Mouse (Mus musculus) adrenal gland, adult (tissue): Measurements from ENCODE around the gene Naa40.

Source experiments
- DNase-seq, 2 experiments: peaks; one replicate each; pipeline ENCODE4 v3.0.0; 2022 to 2023; ENCODE audit warnings: low spot score in 1 of 2; ENCODE audit not compliant: inconsistent age in 2 of 2

The Naa40 gene

DNA sequence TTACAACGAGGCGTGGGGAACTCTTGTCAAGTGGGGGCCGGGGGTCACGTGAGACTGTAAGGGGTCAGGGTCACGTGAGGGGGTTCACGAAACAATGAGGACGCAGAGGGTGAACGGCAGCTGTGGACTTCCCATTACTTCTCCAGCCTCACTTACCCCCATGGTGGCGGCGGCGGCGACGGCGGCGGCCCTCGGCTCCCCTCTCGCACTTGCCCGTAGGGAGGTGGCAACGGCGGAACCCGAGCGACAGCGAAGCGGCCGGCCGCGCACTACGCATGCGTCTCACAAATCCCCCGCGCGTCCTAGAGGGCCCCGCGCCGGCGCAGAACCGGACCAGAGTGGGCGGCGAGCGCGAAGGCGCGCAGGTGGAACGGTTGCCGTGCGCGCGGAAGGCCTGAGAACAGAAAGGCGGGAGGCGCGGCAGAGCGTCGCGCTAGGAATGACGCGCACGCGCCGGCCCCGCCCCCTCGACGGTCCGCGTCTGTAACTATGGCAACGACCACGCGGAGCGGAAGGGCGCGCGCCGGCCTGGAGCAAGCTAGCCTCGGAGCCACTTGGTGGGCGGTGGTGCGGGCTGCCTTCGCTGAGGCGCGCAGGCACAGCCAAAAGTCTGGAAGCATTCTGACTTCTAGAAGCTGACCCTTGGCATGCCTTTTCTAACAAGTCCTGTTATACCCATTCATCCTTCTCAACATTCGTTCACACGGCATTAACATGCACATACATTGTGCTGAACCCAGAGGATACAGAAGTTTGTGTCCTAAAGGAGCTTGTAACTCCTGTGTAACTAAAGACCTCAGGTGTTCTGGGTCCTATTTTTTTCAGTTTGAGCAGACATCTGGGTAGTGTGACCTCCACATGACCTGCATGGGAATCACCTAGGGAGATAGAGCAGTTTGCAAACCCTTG lies at the start of gene Naa40:
Gene Naa40, minus strand, starts transcription at position 402 of the 909 bp plus-strand sequence.
- peak; percentile 95 to 96 for DNase-seq

DNA sequence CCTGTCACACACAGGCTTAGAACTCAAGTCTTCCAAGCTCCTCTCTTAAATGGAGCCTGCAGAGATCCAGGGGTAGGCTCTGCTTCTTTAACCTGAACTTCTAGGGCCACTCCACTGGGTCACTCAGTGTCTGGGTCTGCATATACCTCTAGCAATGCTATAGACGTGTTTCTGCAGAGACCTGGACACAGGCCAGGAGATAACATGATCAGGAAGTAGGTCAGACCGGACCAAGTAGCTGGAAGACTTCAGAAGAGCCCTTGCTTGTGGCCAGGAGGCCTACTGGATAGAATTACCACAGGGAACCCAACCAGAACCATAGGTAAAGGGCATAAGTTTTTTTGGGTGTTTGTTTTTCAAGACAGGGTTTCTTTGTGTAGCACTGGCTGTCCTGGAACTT lies 48.8 kb upstream of the Naa40 start:
- DNase-seq: no peak

DNA sequence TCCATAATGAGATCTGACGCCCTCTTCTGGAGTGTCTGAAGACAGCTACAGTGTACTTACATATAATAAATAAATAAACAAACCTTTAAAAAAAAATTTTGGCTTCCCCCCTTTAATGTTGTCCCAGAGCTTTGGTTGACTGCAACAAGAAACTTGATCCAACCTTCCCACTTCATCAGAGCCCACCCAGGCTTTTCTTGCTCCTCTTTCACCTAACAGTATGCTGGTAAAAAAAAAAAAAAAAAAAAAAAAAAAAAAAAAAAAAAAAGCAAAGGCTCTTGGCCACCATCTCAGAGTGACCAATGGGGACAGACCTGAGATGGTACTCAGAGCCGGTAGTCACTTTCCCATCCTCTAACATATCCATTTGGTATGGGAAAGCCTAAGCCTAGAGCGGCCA lies 47.3 kb upstream of the Naa40 start:
- DNase-seq: no peak

DNA sequence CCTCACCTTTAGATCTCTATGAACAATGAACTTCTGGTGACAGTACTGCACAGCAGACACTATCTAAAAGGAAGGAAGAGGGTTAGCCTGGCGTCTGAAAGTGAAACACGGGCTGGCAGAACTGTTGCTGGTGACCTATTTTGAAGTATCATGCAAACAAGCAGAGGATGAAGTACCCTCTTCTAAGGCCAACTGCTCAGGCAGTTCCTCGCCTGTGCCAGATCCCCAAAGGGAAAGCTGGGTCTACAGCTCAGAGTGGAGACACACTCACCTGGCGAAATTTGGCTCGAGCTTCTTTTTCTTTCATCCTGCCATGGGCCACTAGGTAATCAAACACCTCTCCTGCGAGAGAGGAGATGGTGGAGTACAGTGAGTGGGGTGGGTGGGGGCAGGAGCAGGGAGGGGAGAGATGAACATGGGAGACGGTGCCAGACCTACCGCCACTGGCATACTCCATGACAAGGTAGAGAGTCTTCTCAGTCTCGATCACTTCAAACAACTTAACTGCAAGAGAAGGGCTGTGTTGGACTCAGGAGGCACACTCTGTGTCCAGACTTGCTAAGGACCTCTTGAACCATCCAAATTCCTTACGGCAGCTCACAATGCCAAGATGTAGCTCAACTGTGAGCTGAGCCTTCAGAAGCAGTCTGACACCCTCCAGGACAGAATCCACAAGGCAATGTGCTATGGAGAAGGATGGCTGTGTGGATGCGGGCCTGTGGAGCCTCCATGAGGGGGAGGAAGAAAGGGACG lies 45.8 kb upstream of the Naa40 start:
- no peak for DNase-seq

DNA sequence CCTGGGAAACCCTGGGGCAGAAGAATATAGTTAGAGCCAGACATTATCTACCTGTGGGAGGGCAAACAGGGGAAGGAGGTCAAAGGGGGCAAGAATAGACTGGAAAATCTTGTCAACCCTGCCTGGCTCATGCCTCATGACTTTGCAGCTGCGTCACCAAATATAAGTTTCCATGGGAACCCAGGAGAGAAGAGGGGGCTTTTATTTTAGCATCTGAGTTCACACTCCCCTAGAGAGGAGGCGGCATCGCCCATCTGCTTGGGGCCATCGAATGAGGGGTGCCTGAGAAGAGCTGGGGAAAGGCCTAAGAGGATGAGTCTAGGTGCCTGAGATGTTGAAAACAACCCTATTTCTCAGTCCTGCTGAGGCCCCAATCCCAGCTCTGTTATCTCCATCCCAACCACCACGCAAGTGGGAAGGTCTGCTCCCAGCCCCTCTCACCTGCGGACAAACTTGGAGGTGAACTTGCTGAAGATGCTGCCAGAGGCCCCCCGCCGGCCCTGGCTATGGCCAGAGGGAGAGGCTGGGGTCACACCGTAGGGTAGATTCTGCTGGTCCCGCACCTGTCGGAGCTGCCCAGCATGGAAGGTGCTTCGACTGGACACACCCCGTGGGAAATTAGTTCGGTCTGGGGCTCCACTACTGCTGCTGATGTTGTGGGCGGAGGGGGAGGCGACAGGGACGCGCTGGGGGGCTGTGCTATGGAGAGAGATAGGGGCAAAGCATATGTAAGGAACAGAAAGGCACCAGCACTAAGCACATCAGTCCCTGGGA lies 39.8 kb upstream of the Naa40 start:
- DNase-seq: peak in 1 of 2 experiments; percentile 31

DNA sequence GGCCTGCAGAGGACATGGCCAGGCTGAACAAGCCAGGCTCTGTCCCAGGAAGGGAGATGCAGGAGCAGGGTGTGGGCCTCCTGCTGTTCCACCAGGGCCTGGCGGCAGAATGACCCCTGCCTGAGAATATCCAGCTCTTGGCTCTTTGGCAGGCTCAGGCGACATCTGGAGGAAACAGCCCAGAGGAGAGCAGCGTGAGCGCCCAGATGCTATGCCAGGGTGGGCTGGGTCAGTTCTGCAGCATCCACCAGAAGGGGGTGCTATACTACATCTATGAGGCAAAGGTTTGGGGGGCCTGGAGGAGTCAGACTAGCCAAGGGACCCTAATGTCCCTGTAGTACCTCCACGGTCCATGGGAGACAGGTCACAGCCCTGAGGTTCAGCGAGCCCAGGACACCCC lies 38.1 kb upstream of the Naa40 start:
- peak; percentile 46 to 78 for DNase-seq

DNA sequence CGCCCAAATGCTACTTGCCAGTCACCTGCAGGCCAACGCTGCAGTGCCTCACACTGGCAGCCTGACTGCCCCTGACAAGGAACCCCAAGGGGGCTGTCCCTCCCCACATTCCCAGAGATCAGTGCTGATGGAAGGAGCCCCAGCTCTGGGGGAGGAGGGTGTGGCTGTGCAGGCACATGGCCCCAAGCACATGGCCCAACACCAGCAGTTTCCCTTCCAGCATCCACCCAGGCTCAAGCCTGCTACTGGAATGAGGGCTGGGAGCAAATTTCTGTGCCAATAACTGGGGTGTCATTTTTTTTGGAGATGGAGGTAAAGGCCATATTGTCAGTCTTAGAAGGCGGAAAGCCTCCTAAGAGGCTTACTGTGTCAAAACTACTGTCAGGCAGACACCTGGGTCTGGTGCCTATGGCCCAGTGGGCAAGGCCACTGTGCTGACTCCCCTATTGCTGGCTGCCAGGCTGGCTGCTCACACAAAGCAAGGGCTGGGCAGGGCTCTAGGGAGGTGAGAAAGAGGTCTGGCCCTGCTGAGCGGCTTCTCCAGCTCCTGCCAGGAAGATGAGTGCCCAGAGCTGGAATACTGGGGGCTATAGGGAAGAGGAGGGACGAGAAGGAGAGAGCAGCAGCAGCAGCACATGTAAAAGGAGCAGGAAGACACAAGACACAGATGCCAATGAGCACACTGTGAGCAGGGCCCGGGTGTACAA lies 37.4 kb upstream of the Naa40 start:
- peak in 1 of 2 experiments; percentile 49 for DNase-seq

DNA sequence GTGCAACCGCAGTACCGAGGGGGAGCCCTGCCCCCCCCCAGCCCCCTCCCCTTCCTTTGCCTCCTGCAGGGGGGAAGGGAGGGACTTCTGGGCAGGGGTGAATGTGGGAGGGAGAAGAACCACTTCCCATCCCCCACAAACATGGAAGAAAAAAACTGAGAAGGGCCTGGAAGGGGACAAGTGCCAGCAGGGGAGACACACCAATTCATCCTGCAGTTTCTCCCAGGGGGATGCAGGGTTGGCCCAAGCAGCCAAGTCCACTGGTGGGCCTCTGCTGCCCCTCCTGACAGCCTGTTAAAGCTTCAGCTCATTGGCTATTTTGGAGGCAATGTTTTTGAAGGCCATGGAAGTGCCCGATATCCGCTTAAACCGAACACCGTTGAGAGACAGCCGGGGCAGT lies 35.8 kb upstream of the Naa40 start:
- peak in 1 of 2 experiments; percentile 29 for DNase-seq

DNA sequence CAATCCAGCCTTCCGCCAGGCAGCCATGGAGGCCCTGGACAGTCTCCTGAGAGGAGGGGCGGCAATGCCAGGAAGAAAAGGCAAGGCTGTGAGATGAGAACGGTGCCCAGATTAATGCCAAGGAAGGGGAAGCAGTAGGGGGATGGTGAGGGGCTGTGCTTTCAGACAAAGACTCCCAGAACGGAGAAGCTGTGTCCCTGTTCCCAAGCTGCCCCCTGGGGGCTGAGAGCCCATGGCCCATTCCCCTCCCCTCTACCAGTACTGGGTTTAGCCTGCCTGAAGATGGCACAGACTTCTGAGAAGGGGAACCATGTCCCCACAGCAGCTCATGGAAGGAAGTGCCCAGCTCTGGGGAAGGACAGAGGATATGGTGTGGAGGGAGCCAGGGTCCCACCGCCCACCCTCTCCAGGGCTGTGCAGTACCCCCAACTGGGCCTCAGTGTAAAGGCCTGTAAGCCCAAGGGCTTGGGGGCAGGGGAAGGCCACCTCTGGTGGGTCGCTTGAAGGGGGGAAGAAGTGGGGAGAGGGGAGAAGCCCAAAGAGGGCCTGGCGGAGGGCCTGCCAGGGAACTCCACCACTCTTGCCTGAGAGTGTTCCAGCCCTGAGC lies 35.2 kb upstream of the Naa40 start:
- peak in 1 of 2 experiments; percentile 55 for DNase-seq

DNA sequence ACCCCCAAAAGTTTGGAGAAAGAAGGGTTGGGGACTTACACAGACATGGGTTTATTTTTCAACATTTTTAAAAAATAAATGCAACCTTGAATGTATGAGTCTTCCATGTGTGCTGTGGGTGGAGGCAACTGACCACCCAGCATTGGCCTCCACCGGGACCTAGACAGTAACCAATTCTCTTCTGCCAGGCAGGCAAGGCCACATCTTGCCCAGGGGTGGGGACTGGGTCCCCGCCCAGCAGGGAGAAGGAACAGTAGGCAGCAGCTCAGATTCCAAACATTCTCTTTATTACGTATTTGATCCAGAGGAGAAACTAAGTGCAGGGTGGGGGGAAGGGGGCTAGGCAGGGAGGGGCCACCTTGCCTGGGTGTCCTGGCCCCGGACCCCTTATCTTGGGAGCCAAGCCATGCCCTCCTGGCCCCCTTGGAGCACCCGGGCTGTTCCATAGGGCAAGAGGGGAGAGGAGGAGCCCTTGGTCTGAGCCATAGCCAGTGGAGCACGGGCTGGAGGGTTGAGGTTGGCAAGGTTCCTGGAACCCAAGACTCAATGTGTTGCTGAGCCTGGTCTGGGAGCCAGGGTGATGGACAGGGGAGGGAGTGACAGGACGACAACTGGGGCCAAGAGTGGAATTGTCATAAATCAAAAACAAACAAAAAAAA lies 34.3 kb upstream of the Naa40 start:
- DNase-seq: peak; percentile 56 to 76

DNA sequence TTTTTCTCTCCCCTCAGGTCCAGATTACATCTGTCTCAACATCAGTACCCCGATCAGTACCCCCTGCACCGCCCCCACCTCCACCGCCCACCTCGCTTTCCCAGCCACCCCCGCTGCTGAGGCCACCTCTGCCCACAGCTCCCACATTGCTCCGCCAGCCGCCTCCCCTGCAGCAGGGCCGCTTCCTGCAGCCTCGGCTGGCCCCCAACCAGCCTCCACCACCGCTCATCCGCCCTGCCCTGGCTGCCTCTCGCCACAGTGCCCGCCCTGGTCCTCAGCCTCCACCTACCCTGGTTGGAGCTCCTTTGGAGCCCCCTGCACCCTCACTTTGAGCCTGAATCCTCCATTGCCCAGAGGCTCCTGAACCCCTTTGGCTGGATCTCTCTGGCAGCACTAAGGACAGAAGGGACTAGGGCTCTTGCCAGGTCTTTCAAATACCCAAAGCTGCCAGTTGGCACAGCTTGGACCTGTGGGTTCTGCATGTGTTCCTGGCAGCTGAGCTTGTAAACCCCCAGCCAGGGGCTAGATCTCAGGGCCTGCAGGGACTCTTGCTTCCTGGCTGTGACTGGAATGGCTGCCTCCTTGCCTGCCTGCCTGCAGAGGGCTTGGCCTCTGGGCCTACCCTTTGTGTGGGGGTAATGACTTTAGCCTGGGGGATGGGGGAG lies 33.5 kb upstream of the Naa40 start:
- peak; percentile 38 to 75 for DNase-seq

DNA sequence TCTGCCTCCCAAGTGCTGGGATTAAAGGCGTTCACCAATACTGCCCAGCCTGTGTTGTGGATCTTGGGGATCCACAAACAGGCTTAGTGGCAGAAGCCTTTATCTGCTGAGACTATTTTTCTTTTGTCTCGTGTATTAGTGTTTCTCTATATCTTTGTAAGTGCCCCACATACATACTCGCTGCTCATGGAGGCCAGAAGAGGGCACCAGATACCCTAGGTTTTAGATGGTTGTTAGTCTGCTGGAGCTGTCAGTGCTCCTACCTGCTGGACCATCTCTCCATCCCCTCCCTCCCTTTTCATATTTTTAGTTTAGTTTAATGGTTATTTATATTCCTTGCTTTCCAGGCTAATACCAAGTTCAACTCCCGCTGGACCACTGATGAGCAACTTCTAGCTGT lies 32.5 kb upstream of the Naa40 start:
- DNase-seq: peak in 1 of 2 experiments; percentile 35

DNA sequence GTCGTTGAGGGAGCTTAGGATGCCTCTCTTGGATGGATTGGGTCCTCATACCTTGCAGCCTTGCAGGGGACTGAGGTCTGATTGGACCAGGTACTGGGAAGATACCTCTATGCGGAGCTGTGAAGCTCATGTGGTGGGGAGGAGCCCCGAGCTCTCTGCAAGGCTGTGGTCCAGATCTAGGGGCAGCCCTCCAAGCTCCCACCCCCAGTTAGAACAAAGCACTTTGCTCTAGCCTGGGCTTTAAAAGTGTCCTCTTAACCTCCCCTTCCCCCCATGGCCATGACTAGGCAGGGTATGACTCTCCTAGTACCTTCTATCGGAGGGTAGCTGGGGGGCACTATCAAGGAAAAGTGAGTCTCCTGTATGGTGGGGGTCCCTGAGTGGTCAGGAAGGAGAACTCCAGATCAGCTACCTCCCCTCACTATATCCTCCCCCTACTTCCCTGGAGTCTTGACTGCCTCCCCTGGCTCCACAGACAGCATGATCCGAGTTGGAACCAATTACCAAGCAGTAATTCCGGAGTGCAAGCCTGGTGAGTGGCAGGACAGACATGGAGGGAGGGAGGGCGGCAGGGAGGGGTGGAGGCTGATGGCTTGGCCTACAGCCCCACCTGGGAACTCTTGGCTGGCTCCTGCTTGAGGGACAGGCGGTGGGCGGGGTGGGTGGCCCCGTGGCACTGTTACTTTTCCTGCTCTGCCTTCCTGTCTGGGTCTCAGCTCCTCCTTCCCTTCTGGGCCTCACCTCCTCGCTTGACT lies 28.5 kb upstream of the Naa40 start:
- peak in 1 of 2 experiments; percentile 57 for DNase-seq

DNA sequence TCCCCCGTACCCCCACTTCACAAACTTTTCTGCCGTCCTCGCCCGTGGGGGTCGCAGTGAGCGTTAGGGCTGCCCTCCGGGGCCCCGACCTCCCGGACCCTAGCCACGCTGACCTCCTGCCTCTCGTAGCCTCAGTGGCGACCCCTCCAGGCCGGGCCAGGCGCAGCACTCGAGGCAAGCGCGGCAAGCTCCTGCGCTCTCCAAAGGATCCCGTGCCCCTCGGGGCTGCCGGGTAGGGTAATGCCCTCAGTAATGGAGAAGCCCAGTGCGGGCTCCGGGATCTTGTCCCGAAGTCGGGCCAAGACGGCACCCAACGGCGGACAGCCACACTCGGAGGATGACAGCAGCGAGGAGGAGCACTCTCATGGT lies 27.7 kb upstream of the Naa40 start:
- DNase-seq: peak; percentile 72 to 91

DNA sequence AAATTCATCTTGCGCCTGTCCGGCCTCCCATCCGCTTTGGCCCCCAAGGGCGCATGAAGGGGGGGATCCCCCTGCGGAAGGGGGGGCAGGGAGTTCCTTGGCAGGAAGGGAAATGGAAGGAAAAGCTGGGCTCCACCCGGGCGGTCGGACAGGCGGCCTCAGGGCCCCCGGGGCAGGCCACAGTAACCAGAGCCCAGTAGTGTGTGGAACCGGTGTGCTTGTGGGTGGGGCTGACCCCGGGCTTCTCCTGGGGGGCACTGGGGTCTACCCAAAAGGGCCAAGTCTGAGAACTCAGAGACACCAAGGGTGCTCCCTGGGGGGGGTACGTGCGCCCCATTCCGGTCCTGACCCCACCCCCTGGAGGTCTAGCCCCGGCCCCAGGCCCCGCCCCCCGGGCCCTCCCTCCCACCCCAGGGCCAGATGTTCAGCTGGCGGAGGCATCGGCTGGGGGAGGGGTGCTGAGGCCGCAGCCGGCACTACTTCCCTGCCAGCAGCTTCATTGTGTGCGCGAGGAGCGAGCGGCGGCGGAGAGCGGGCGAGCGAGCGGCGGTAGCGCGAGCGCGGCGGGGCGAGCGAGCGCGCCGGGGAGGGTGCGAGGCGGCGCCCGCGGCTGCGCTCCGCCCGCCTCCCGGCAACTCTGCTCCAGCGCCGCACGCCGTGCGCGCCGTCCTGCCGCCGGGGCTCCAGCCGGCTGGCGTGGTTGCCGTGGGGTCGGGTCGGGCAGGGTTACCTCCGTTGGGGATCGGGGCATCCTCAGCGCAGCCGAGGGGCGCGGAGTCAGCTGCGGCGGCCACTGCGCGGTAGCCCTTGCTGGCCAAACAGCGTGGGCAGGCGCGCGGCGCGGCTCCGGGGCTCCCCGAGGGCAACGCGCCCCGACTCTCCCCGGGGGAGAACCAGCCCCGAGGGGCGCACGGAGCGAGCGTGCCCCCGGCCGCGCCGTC lies 27.1 kb upstream of the Naa40 start:
- DNase-seq: peak; percentile 84 to 92

DNA sequence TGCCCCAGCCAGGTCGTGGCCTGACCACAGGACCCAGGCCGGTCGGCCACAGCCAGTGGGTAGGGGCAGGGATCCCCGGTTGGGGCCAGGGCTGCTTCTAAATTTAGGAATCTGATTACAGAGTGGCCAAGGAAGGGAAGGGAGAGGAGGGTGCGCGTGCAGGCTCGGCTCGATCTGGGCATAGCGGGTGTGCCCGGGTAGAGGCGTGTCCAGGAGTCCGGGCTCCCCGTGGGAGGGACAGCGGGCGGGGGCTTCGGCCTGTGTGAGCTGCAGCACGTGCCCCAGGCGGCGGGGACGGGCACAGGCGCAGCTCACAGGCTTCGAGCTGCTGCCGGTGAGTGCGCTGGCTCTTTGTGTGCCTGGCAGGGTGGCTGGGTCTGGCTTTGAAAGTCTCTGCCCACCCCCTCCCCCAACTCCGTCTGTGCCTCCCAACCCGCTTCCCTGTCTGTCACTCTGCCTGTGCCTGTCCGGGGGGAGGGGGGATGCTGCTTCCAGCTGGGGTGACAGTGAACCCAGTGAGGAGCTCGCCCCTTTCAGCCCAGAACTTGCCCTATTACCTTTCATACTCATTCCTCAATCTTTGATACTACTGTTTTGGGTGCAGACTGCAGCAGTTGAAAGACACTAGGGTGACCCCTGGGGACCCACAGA lies 26.2 kb upstream of the Naa40 start, which contains the start of gene Rcor2:
Gene Rcor2, plus strand, starts transcription at position 235 of the 651 bp plus-strand sequence.
- peak; percentile 84 to 90 for DNase-seq

DNA sequence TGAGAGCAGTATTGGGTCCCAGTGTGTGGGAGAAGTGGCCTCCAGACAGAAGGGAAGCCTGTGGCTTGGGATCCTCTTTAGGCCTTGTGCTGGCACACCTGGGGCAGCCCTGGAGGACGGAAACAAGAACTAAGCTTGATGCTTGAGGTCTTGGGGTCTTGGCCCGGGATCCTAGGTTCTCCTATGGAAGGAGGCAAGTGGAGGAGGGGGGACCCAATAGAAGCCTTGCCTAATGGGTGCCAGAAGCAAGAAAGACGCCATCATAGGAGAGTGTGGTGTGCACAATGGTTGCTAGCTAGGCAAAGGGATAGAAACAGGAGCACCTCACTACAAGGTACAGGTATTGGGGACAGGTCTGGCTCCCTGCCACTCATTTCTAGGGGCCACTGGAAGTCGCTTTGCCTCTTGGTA lies 25.4 kb upstream of the Naa40 start:
- peak in 1 of 2 experiments; percentile 23 for DNase-seq
